In genomic region chr5:142879318-142880175, GRCm38 (mm10) we compare ENCODE assay signal across 8 mouse cellular contexts. TPM values are rescaled to one million over a fixed set of nuclear protein-coding genes. Genes with fewer than 3 reads are reported as not detected.
DNase-seq lines count a peak whose midpoint lies in the region; ATAC-seq and TF ChIP-seq lines count a peak whose summit lies in the region.
"Had no signal": no experiment of that assay in that cellular context is flagged by ENCODE, and none has a peak within 500 bp of the region (broad histone marks: within the 10 kb centered on the region; RNA-seq: fewer than 3 reads in every experiment).

No protein-coding gene starts in this region.

- TF ChIP-seq CTCF in left cerebral cortex, adult 2 months (IDR thresholded peaks at IDR 0.05): peak; percentile 85

- DNase-seq in T-cell, adult 2 months (ENCODE audit: low spot score): peak; percentile 78
- DNase-seq in cerebellum, postnatal 10 days: peak; percentile 93 to 96
- DNase-seq in frontal cortex, postnatal 36 days (ENCODE audit: low spot score in 2 of 2): peak; percentile 79 to 88
- peak; percentile 86 for DNase-seq in hindlimb bud, embryonic 11.5 days (ENCODE audit: extremely low spot score, low read depth, low spot score)
- peak; percentile 78 to 81 for DNase-seq in left cerebral cortex, adult 2 months (ENCODE audit: extremely low spot score in 1 of 2, low spot score in 2 of 2)
- DNase-seq in right cerebral cortex, postnatal 36 days (ENCODE audit: low spot score in 2 of 2): peak; percentile 66 to 76

- intact Hi-C loops in left cerebral cortex, adult 2 months (cut with DNase I): loop anchor here (1.0 to 5.0 kb wide), 4 partner anchors 19 to 188 kb away; no protein-coding TSS in a partner anchor

- no peak overlapping the region for H3K4me3 ChIP-seq in left cerebral cortex, adult 2 months
- H3K4me3 ChIP-seq: myocyte had no signal

- ATAC-seq in megakaryocyte progenitor cell, adult 5-6 weeks (replicated peaks; ENCODE audit: poor library complexity): peak; percentile 77

- H3K27ac ChIP-seq in left cerebral cortex, adult 2 months: peak overlapping the region; percentile 69

RNA-seq across cellular contexts. Expression of gene Fbxl18, which starts 15.7 kb away (rescaled TPM):
- total RNA-seq in left cerebral cortex, adult 2 months (2021): 10 to 100 TPM; 31.5 to 33.2 TPM
- total RNA-seq in megakaryocyte progenitor cell, adult 5-6 weeks (2015): 1.9 and 2.2 TPM in 2 replicates
- total RNA-seq in megakaryocyte progenitor cell, adult 5-6 weeks (2017): 2.4 and 2.6 TPM in 2 replicates

RNA-seq across cellular contexts. Expression of gene Actb, which starts 27.0 kb away (rescaled TPM):
- total RNA-seq in left cerebral cortex, adult 2 months (2021): 1,000 to 10,000 TPM; 2,227 to 2,233 TPM
- 5,014 and 5,318 TPM in 2 replicates for total RNA-seq in megakaryocyte progenitor cell, adult 5-6 weeks (2015)
- 3,372 and 3,558 TPM in 2 replicates for total RNA-seq in megakaryocyte progenitor cell, adult 5-6 weeks (2017)

Comparison
In these comparisons a context has a peak if more than half of its experiments do, and no peak if none do; other contexts are left out.
1. RNA of gene Fbxl18, which starts 15.7 kb away (total RNA-seq): 31.5 to 33.2 TPM in left cerebral cortex, adult 2 months; 1.9 to 2.6 TPM in megakaryocyte progenitor cell, adult 5-6 weeks; every median in the first group is over 4 times any median in the second.
2. Peak in every context shown above with its lines, with median percentiles within 50 percentile points of each other: DNase-seq.